Mouse (Mus musculus): ENCODE measurements around the gene Lrif1.
"Not testable (repeated sequence)": the region's sequence is repeated elsewhere in the genome, so short reads cannot be mapped to it uniquely, and the experiment has no call there.

The Lrif1 gene

DNA sequence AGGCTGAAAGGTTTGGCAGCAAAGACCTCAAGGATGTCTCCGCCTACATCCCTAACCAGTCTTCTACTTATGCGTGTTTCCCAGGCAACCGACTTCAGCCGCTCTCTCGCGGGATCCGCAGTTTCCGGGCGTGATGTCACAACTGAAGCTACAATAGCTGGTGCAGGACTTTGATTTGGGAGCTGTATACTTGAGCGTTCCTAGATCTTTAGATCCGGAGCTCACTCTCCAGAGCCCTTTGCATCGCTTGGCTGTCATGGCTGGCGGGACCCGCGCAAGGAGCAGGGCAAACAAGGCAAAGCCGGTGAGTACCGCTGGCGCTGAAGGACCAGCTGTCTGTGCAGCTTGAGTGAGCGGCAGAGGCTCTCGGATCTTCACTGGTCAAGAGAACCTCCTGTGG lies at the start of gene Lrif1:
Gene Lrif1, plus strand, starts transcription at position 158 of the 400 bp plus-strand sequence.
- DNase-seq (ENCODE audit: low spot score) = peak; percentile 25

- not testable (repeated sequence) for DNase-seq (ENCODE audit: low spot score)
Observed at GRCm38 (mm10) chr3:106672811-106673210, 12.0 kb upstream of the Lrif1 start.

DNA sequence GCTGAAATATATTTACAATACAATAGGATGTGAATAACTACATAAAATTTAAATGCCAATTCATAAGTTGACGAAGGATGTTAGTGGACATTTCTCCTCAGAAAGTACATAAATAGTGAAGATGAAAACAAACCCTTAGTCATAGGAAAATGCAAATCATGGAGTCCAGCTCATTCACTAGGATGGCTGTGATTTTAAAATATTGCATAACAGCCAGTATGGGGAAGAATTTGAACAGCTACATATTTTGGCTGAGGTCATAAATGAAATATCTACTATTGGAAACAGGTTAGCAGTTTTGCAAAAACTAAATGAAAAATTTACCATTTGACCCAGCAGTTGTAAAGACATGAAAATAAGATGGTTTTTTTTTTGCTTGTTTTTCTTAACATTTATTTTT lies 594 bp downstream of the Lrif1 start:
- DNase-seq (ENCODE audit: low spot score) = no peak

GRCm38 (mm10) chr3:106721397-106722027 lies 36.7 kb downstream of the Lrif1 start:
- DNase-seq (ENCODE audit: low spot score) = peak; percentile 80

- DNase-seq (ENCODE audit: low spot score) = peak; percentile 52
Observed at GRCm38 (mm10) chr3:106722028-106722945, 37.5 kb downstream of the Lrif1 start.

DNA sequence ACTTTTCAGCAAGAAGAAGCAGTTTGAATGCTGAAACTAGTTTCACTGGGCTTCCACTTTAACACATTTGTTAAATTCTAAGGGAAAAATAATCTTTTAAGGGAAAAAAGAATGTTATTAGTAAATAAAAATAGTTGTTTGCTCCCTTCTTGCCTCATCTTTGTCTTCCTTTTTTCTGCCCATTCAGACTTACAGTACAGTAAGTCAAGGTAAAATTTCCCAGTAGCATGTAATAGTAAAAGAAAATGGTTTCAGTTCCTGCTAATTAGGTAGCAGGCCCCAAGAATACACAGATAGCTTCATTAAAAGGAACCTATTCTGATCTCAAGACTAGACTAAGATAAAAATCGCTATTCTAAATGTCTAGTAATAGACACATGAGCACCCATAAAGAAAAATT lies 71.1 kb downstream of the Lrif1 start:
- DNase-seq (ENCODE audit: low spot score) = no peak

GRCm38 (mm10) chr3:106771834-106772233 lies 87.0 kb downstream of the Lrif1 start:
- no peak for DNase-seq (ENCODE audit: low spot score)

DNA sequence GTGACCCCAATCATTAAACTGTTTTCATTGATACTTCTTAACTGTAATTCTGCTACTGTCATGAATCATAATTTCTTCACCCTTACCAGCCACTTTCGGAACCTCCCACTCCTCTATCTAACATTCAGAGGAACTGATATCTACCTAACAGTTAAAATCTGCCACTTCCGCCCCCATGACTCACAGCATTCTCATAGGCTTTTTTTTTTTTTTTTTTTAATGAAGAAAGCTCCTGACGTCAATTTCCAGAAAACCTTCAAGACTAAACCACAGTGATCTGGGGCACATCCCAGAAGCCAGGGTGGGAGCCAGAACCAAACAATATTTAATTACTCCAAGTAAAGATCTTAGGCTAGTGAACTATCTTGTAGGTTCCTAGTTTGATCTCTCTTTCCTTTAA lies 100.3 kb downstream of the Lrif1 start:
- no peak for DNase-seq (ENCODE audit: low spot score)

All from ovary, postnatal 10 days (tissue).